Mouse (Mus musculus) olfactory bulb, adult 2 months (tissue): ENCODE results near the gene Tes3-ps.

ENCODE experiments used
- CTCF ChIP-seq: fragments of 200-500 bp; IDR thresholded peaks from 2 replicates; pipeline ENCODE4 v1.5.1; 2012; ENCODE audit warnings: low read depth, mild to moderate bottlenecking, low read length, moderate library complexity; ENCODE audit not compliant: insufficient read depth
- POLR2A ChIP-seq: fragments of 200-500 bp; IDR thresholded peaks from 2 replicates; pipeline ENCODE4 v1.6.1; 2012; ENCODE audit warnings: mild to moderate bottlenecking, low read depth, low read length, moderate library complexity; ENCODE audit not compliant: insufficient read depth

DNA sequence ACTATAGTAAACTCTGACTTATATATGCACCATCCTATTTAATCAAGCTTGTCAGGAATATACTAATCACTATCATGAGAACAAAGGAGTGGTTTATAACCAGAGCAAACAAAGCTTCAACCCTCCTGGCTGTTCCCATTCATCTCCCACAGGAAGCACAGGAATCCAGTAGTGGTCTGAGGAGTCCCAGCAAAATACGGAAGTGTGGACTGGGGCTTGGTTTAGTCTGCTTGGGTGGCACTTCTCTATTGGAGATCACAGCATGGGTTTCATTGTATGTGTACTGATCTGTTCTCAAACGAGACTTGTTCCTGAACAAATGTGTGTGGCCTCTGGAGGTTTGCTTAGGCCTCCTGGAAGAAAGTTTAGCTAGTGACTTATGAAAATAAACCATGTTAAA lies 25.6 kb downstream of the Tes3-ps start:
- no peak for TF ChIP-seq CTCF
- TF ChIP-seq POLR2A = no peak
